Mouse (Mus musculus) embryonic fibroblast, embryonic 13.5 days (primary cell): ENCODE results near the gene Crcp.

Experiments
- CTCF ChIP-seq: IDR thresholded peaks from 2 replicates; pipeline ENCODE4 v1.5.1; 2011; ENCODE audit warnings: mild to moderate bottlenecking, control low read depth, low read length, moderate library complexity, borderline replicate concordance; ENCODE audit not compliant: insufficient read depth
- POLR2A ChIP-seq: IDR thresholded peaks from 2 replicates; pipeline ENCODE4 v1.6.1; 2011; ENCODE audit warnings: low read depth, mild to moderate bottlenecking, control low read depth, low read length, moderate library complexity

GRCm38 (mm10) chr5:130003229-130003628, 25.9 kb upstream of the Crcp start:
- TF ChIP-seq CTCF (no peak), POLR2A (no peak)
